Mouse (Mus musculus): Measurements from ENCODE around the gene Zfp207.
"Not testable (repeated sequence)": the region's sequence is repeated elsewhere in the genome, so short reads cannot be mapped to it uniquely, and the experiment has no call there.

Zfp207 gene

GRCm38 (mm10) chr11:80383019-80383625 is at the start of gene Zfp207:
Gene Zfp207 (plus strand): TSS chr11:80383279.
- peak; percentile 95 for ATAC-seq (ENCODE audit: insufficient number of reproducible peaks, low FRiP score, low TSS enrichment)

- ATAC-seq (ENCODE audit: insufficient number of reproducible peaks, low FRiP score, low TSS enrichment) = no peak
Observed at GRCm38 (mm10) chr11:80335609-80336350, 47.3 kb upstream of the Zfp207 start.

- ATAC-seq (ENCODE audit: insufficient number of reproducible peaks, low FRiP score, low TSS enrichment) = no peak
Observed at GRCm38 (mm10) chr11:80336351-80336730, 46.7 kb upstream of the Zfp207 start.

GRCm38 (mm10) chr11:80342482-80342881 is 40.6 kb upstream of the Zfp207 start:
- no peak for ATAC-seq (ENCODE audit: insufficient number of reproducible peaks, low FRiP score, low TSS enrichment)

GRCm38 (mm10) chr11:80351832-80352430 is 31.1 kb upstream of the Zfp207 start:
- ATAC-seq (ENCODE audit: insufficient number of reproducible peaks, low FRiP score, low TSS enrichment) = peak; percentile 49; the same call in 1 of the 2 replicates

- ATAC-seq (ENCODE audit: insufficient number of reproducible peaks, low FRiP score, low TSS enrichment) = no peak
Observed at GRCm38 (mm10) chr11:80354832-80355231, 28.2 kb upstream of the Zfp207 start.

- no peak for ATAC-seq (ENCODE audit: insufficient number of reproducible peaks, low FRiP score, low TSS enrichment)
Observed at GRCm38 (mm10) chr11:80368949-80369348, 14.1 kb upstream of the Zfp207 start.

- ATAC-seq (ENCODE audit: insufficient number of reproducible peaks, low FRiP score, low TSS enrichment) = no peak
Observed at GRCm38 (mm10) chr11:80376651-80377050, 6.4 kb upstream of the Zfp207 start.

GRCm38 (mm10) chr11:80377712-80378451 is 5.2 kb upstream of the Zfp207 start, which contains the start of gene 5730455P16Rik:
Gene 5730455P16Rik (minus strand): TSS chr11:80378034.
- peak; percentile 61; the same call in 1 of the 2 replicates for ATAC-seq (ENCODE audit: insufficient number of reproducible peaks, low FRiP score, low TSS enrichment)

GRCm38 (mm10) chr11:80378452-80379068 is 4.5 kb upstream of the Zfp207 start:
- ATAC-seq (ENCODE audit: insufficient number of reproducible peaks, low FRiP score, low TSS enrichment) = not testable (repeated sequence)

GRCm38 (mm10) chr11:80379184-80379583 is 3.9 kb upstream of the Zfp207 start:
- not testable (repeated sequence) for ATAC-seq (ENCODE audit: insufficient number of reproducible peaks, low FRiP score, low TSS enrichment)

- peak; percentile 27; the same call in 1 of the 2 replicates for ATAC-seq (ENCODE audit: insufficient number of reproducible peaks, low FRiP score, low TSS enrichment)
Observed at GRCm38 (mm10) chr11:80382626-80383018, 457 bp upstream of the Zfp207 start.

GRCm38 (mm10) chr11:80383626-80384046 is 557 bp downstream of the Zfp207 start:
- ATAC-seq (ENCODE audit: insufficient number of reproducible peaks, low FRiP score, low TSS enrichment) = no peak; the same call in 1 of the 2 replicates

- ATAC-seq (ENCODE audit: insufficient number of reproducible peaks, low FRiP score, low TSS enrichment) = no peak
Observed at GRCm38 (mm10) chr11:80384461-80384860, 1.4 kb downstream of the Zfp207 start.

- ATAC-seq (ENCODE audit: insufficient number of reproducible peaks, low FRiP score, low TSS enrichment) = no peak
Observed at GRCm38 (mm10) chr11:80385055-80385454, 2.0 kb downstream of the Zfp207 start.

- no peak for ATAC-seq (ENCODE audit: insufficient number of reproducible peaks, low FRiP score, low TSS enrichment)
Observed at GRCm38 (mm10) chr11:80386790-80387189, 3.7 kb downstream of the Zfp207 start.

- ATAC-seq (ENCODE audit: insufficient number of reproducible peaks, low FRiP score, low TSS enrichment) = no peak
Observed at GRCm38 (mm10) chr11:80389885-80390284, 6.8 kb downstream of the Zfp207 start.

GRCm38 (mm10) chr11:80391407-80392120 is 8.5 kb downstream of the Zfp207 start:
- ATAC-seq (ENCODE audit: insufficient number of reproducible peaks, low FRiP score, low TSS enrichment) = no peak

- no peak for ATAC-seq (ENCODE audit: insufficient number of reproducible peaks, low FRiP score, low TSS enrichment)
Observed at GRCm38 (mm10) chr11:80395930-80396329, 12.9 kb downstream of the Zfp207 start.
